Mouse (Mus musculus) thymus, adult 2 months (tissue): ENCODE measurements around the gene Supt3.

ENCODE experiments used
- CTCF ChIP-seq: fragments of 200-500 bp; IDR thresholded peaks from 2 replicates; pipeline ENCODE4 v1.5.1; 2012; ENCODE audit warnings: mild to moderate bottlenecking, control low read depth, low read length, moderate library complexity, borderline replicate concordance; ENCODE audit not compliant: control insufficient read depth, poor library complexity, insufficient read depth; ENCODE audit errors: extremely low read depth
- POLR2A ChIP-seq: fragments of 200-500 bp; IDR thresholded peaks from 2 replicates; pipeline ENCODE4 v1.6.1; 2012; ENCODE audit warnings: mild to moderate bottlenecking, low read length, control low read depth, moderate library complexity; ENCODE audit not compliant: control insufficient read depth, poor library complexity, insufficient read depth; ENCODE audit errors: extremely low read depth

DNA sequence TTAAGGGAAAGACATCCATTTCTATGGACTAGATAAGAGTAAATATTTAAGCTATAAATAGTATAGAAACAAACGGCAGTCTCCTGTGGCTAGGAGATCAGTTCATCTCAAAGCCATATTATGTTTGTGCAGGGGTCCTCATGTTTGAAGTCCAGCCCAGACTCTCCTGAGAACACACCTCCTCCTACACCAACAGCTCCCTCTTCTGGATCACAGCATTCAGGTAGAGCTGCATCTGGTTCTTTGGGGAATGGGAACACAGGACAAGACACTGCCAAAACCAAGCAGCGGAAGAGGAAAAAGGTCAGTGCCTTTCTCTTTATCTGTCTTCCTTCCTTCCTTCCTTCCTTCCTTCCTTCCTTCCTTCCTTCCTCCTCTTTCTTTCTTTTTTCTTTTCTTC is 264.1 kb downstream of the Supt3 start:
- TF ChIP-seq CTCF (no peak), POLR2A (no peak)
